Mouse (Mus musculus) heart, adult 2 months (tissue): Measurements from ENCODE around the gene Fto. TPM values are rescaled to one million over a fixed set of nuclear protein-coding genes. Genes with fewer than 3 reads are reported as not detected.

Experiments used
- DNase-seq, 2 experiments: peaks; one replicate each; pipeline ENCODE4 v3.0.0; 2021
- H3K27ac ChIP-seq: fragments of 200-600 bp; 2 replicates; pipeline ENCODE4 v1.8.1; 2022
- H3K27me3 ChIP-seq: fragments of 200-500 bp; 2 replicates; pipeline ENCODE4 v1.6.1; 2012; ENCODE audit warnings: mild to moderate bottlenecking, low read length, inconsistent platforms, mixed read lengths; ENCODE audit not compliant: control insufficient read depth, insufficient read depth
- H3K36me3 ChIP-seq: fragments of 200-500 bp; 2 replicates; pipeline ENCODE4 v1.6.1; 2012; ENCODE audit warnings: low read length, inconsistent platforms; ENCODE audit not compliant: control insufficient read depth, insufficient read depth
- H3K4me1 ChIP-seq: fragments of 200-500 bp; 2 replicates; pipeline ENCODE4 v1.6.1; 2011; ENCODE audit warnings: low read length; ENCODE audit not compliant: control insufficient read depth, insufficient read depth
- H3K4me3 ChIP-seq: fragments of 200-600 bp; 2 replicates; pipeline ENCODE4 v1.8.1; 2022
- H3K79me2 ChIP-seq: fragments of 200-500 bp; replicated peaks from 2 replicates; pipeline ENCODE4 v1.6.1; 2012; ENCODE audit warnings: mild to moderate bottlenecking, inconsistent platforms, low read length, moderate library complexity, mixed read lengths; ENCODE audit not compliant: control insufficient read depth, insufficient read depth
- H3K9ac ChIP-seq: fragments of 200-500 bp; 2 replicates; pipeline ENCODE4 v1.6.1; 2012; ENCODE audit warnings: low read depth, mild to moderate bottlenecking, control low read depth, inconsistent platforms, low read length, mixed read lengths
- CTCF ChIP-seq: fragments of 200-600 bp; IDR thresholded peaks from 2 replicates; pipeline ENCODE4 v1.8.1; 2022; ENCODE audit warnings: antibody characterized with exemption, mild to moderate bottlenecking, moderate library complexity
- EP300 ChIP-seq: fragments of 200-500 bp; IDR thresholded peaks from 2 replicates; pipeline ENCODE4 v1.6.1; 2011; ENCODE audit warnings: low read depth, low read length, control low read depth; ENCODE audit not compliant: insufficient read depth
- POLR2A ChIP-seq: fragments of 200-500 bp; IDR thresholded peaks from 2 replicates; pipeline ENCODE4 v1.6.1; 2011; ENCODE audit warnings: mild to moderate bottlenecking, low read depth, low read length, control low read depth; ENCODE audit not compliant: insufficient read depth
- WGBS: fragments of 180-500 bp; shearing (Covaris S2); methylation state at CpG from one replicate; pipeline ENCODE4 v1.1.7; 2018; 5-methylcytosine and 5-hydroxymethylcytosine counted together
- intact Hi-C: fragments of 180-260 bp; cut with DNase I; formaldehyde crosslinking; loops from one replicate; pipeline ENCODE4 v1.15.1; 2025
- polyA plus RNA-seq: library from polyadenylated mRNA; depleted of rRNA; stranded (reverse); fragments of >200 nt; gene quantifications from 2 replicates; pipeline ENCODE4 v1.2.3, GENCODE M21; 2012
- total RNA-seq, 2 experiments: library from RNA; stranded (reverse); gene quantifications; 2 replicates each; pipeline ENCODE4 v1.2.3; 2021

Fto gene
- total and polyA plus RNA-seq, 3 experiments, result 41.3 to 65.1 (median 57.6) TPM

- no peak for TF ChIP-seq CTCF
- no peak for TF ChIP-seq POLR2A
- TF ChIP-seq EP300, result no peak
- Histone ChIP-seq H3K27me3 (no peaks in the 10 kb centered on the region), H3K9ac (no peak overlapping the region), H3K79me2 (no peaks in the 10 kb centered on the region), H3K4me1 (peaks cover 6% of the 10 kb centered on the region), H3K36me3 (peaks cover 2% of the 10 kb centered on the region; the same call in 1 of the 2 replicates), H3K4me3 (no peak overlapping the region), H3K27ac (no peak overlapping the region)
- intact Hi-C loops, result no loop called here
- DNase-seq, result no peak
- 90% methylated on average over 7 of the region's 7 CpGs for WGBS
These were observed 36.5 kb downstream of the Fto start for GRCm38 (mm10) chr8:91349816-91350215.

- intact Hi-C loops, result no loop called here
- DNase-seq, result no peak
- Histone ChIP-seq H3K4me3 (no peak overlapping the region), H3K79me2 (peaks cover 1% of the 10 kb centered on the region; the same call in 1 of the 2 replicates), H3K36me3 (peaks cover 2% of the 10 kb centered on the region; the same call in 1 of the 2 replicates), H3K27me3 (no peaks in the 10 kb centered on the region), H3K4me1 (peaks cover 6% of the 10 kb centered on the region), H3K27ac (no peak overlapping the region; the same call in 1 of the 2 replicates), H3K9ac (no peak overlapping the region)
- WGBS, result 40% methylated on average over 7 of the region's 7 CpGs
- no peak for TF ChIP-seq EP300
- TF ChIP-seq POLR2A, result no peak
- TF ChIP-seq CTCF, result no peak
These were observed 37.3 kb downstream of the Fto start for GRCm38 (mm10) chr8:91350628-91351027.

GRCm38 (mm10) chr8:91352598-91352997, 39.3 kb downstream of the Fto start:
- DNase-seq, result no peak
- Histone ChIP-seq H3K4me3 (no peak overlapping the region), H3K9ac (no peak overlapping the region), H3K79me2 (peaks cover 1% of the 10 kb centered on the region), H3K36me3 (peaks cover 4% of the 10 kb centered on the region), H3K27ac (no peak overlapping the region), H3K27me3 (no peaks in the 10 kb centered on the region), H3K4me1 (peaks cover 8% of the 10 kb centered on the region)
- intact Hi-C loops, result no loop called here
- 93% methylated on average over 3 of the region's 3 CpGs for WGBS
- TF ChIP-seq POLR2A, result no peak
- no peak for TF ChIP-seq CTCF
- no peak for TF ChIP-seq EP300

GRCm38 (mm10) chr8:91353062-91353461, 39.7 kb downstream of the Fto start:
- Histone ChIP-seq H3K4me1 (peaks cover 9% of the 10 kb centered on the region), H3K27ac (no peak overlapping the region), H3K27me3 (no peaks in the 10 kb centered on the region), H3K79me2 (peaks cover 1% of the 10 kb centered on the region), H3K4me3 (no peak overlapping the region), H3K9ac (no peak overlapping the region), H3K36me3 (peaks cover 4% of the 10 kb centered on the region)
- TF ChIP-seq CTCF (no peak), POLR2A (no peak), EP300 (no peak)
- DNase-seq, result no peak
- intact Hi-C loops, result no loop called here
- WGBS, result 85% methylated on average over 5 of the region's 5 CpGs

- H3K4me3 ChIP-seq, result no peak overlapping the region
- H3K4me1 ChIP-seq, result peaks cover 9% of the 10 kb centered on the region
- H3K9ac ChIP-seq, result no peak overlapping the region
- WGBS, result 84% methylated on average over 4 of the region's 4 CpGs
- H3K27ac ChIP-seq, result no peak overlapping the region
- H3K36me3 ChIP-seq, result peaks cover 4% of the 10 kb centered on the region
- no peaks in the 10 kb centered on the region for H3K27me3 ChIP-seq
- DNase-seq, result no peak
- peak; percentile 71 for TF ChIP-seq CTCF
- TF ChIP-seq EP300, result no peak
- peaks cover 1% of the 10 kb centered on the region for H3K79me2 ChIP-seq
- intact Hi-C loops, result no loop called here
These were observed 40.6 kb downstream of the Fto start for GRCm38 (mm10) chr8:91353907-91354306.

GRCm38 (mm10) chr8:91355301-91355905, 42.1 kb downstream of the Fto start:
- peaks cover 6% of the 10 kb centered on the region for H3K36me3 ChIP-seq
- H3K27ac ChIP-seq, result no peak overlapping the region
- no peaks in the 10 kb centered on the region for H3K27me3 ChIP-seq
- peaks cover 7% of the 10 kb centered on the region for H3K4me1 ChIP-seq
- H3K9ac ChIP-seq, result no peak overlapping the region
- TF ChIP-seq POLR2A (no peak), EP300 (no peak), CTCF (no peak)
- peaks cover 1% of the 10 kb centered on the region for H3K79me2 ChIP-seq
- 52% methylated on average over 10 of the region's 10 CpGs for WGBS
- intact Hi-C loops, result no loop called here
- no peak for DNase-seq
- no peak overlapping the region for H3K4me3 ChIP-seq
